Mouse (Mus musculus) adrenal gland, adult 8-10 months (tissue): Measurements from ENCODE around the gene Vmn2r33. TPM values are rescaled to one million over a fixed set of nuclear protein-coding genes. Genes with fewer than 3 reads are reported as not detected.
"Not testable (repeated sequence)": the region's sequence is repeated elsewhere in the genome, so short reads cannot be mapped to it uniquely, and the experiment has no call there.

Experiments
- DNase-seq: peaks from one replicate; pipeline ENCODE4 v3.0.0; 2022
- total RNA-seq, 4 experiments: library from RNA; stranded (reverse); gene quantifications; 2 replicates each; pipeline ENCODE4 v1.2.4; 2022

The Vmn2r33 gene
- total RNA-seq = not detected

GRCm38 (mm10) chr7:7566686-7567085, at the start of gene Vmn2r33:
Gene Vmn2r33, minus strand, starts transcription at chr7:7566786.
- not testable (repeated sequence) for DNase-seq

Other genes with a start within 250 kb of the Vmn2r33 start
- gene Vmn2r30, start 229.2 kb downstream of the Vmn2r33 start, total RNA-seq = under 1 TPM; 0.22 to 0.31 (median 0.26) TPM
- gene Gm45783, start 192.2 kb downstream of the Vmn2r33 start, total RNA-seq = 1 to 10 TPM in 2 of 4 experiments, not detected in 2; 2.0 to 3.2 TPM
- not detected for gene Vmn2r31, start 167.1 kb downstream of the Vmn2r33 start, total RNA-seq
- gene Vmn2r32, start 86.8 kb downstream of the Vmn2r33 start, total RNA-seq = not detected
- not detected for gene Vmn2r34, start 122.7 kb upstream of the Vmn2r33 start, total RNA-seq